Mouse (Mus musculus) subcutaneous adipose tissue, adult 2 months (tissue): Measurements from ENCODE around the gene Gm11564. TPM values are rescaled to one million over a fixed set of nuclear protein-coding genes. Genes with fewer than 3 reads are reported as not detected.

Source experiments
- polyA plus RNA-seq: library from polyadenylated mRNA; depleted of rRNA; stranded (reverse); fragments of >200 nt; gene quantifications from 2 replicates; pipeline ENCODE4 v1.2.3, GENCODE M21; 2012; ENCODE audit warnings: low replicate concordance; rRNA removed

Gm11564 gene
- not detected in 2 replicates for polyA plus RNA-seq

GRCm38 (mm10) chr11:99815566-99815965 is at the start of gene Gm11564:
Gm11564 (minus strand) TSS chr11:99815666.

GRCm38 (mm10) chr11:99864176-99864575 is 48.7 kb upstream of the Gm11564 start, which contains the start of gene Gm11559:
Gm11559 (plus strand) TSS chr11:99864476.

GRCm38 (mm10) chr11:99857617-99858016 is 42.2 kb upstream of the Gm11564 start, which contains the start of gene Gm11568:
Gm11568 (plus strand) TSS chr11:99857917.

GRCm38 (mm10) chr11:99851508-99851907 is 36.0 kb upstream of the Gm11564 start, which contains the start of gene Krtap4-16:
Krtap4-16 (minus strand) TSS chr11:99851608.

GRCm38 (mm10) chr11:99837966-99838365 is 22.5 kb upstream of the Gm11564 start, which contains the start of gene 2300003K06Rik:
2300003K06Rik (minus strand) TSS chr11:99838066.

GRCm38 (mm10) chr11:99809792-99810191 is 5.7 kb downstream of the Gm11564 start, which contains the start of gene Krtap4-13:
Krtap4-13 (minus strand) TSS chr11:99809892.

GRCm38 (mm10) chr11:99804346-99804745 is 11.1 kb downstream of the Gm11564 start, which contains the start of gene Gm11554:
Gm11554 (minus strand) TSS chr11:99804446.

GRCm38 (mm10) chr11:99798832-99799231 is 16.6 kb downstream of the Gm11564 start, which contains the start of gene Gm11569:
Gm11569 (minus strand) TSS chr11:99798932.

GRCm38 (mm10) chr11:99793367-99793766 is 22.1 kb downstream of the Gm11564 start, which contains the start of gene Gm11596:
Gm11596 (minus strand) TSS chr11:99793467.

GRCm38 (mm10) chr11:99784900-99785299 is 30.6 kb downstream of the Gm11564 start, which contains the start of gene Krtap4-9:
Krtap4-9 (plus strand) TSS chr11:99785200.

GRCm38 (mm10) chr11:99780604-99781003 is 34.9 kb downstream of the Gm11564 start, which contains the start of gene Krtap4-8:
Krtap4-8 (minus strand) TSS chr11:99780704.

GRCm38 (mm10) chr11:99772813-99773212 is 42.7 kb downstream of the Gm11564 start, which contains the start of gene Gm11595:
Gm11595 (minus strand) TSS chr11:99772913.

Other genes starting within 250 kb of the Gm11564 start
- not detected in 2 replicates for gene Krtap3-1, start 249.0 kb downstream of the Gm11564 start, polyA plus RNA-seq
- gene Krtap1-5, start 234.7 kb downstream of the Gm11564 start, polyA plus RNA-seq, result not detected in 2 replicates
- gene Krtap1-4, start 232.0 kb downstream of the Gm11564 start, polyA plus RNA-seq, result not detected in 2 replicates
- gene Krtap1-3, start 224.3 kb downstream of the Gm11564 start, polyA plus RNA-seq, result not detected in 2 replicates
- not detected in 2 replicates for gene Krtap9-3, start 217.6 kb downstream of the Gm11564 start, polyA plus RNA-seq
- not detected in 2 replicates for gene Gm11938, start 212.4 kb downstream of the Gm11564 start, polyA plus RNA-seq
- gene Gm11937, start 205.5 kb downstream of the Gm11564 start, polyA plus RNA-seq, result not detected in 2 replicates
- gene Krtap2-4, start 200.8 kb downstream of the Gm11564 start, polyA plus RNA-seq, result not detected in 2 replicates
- not detected in 2 replicates for gene Gm11562, start 195.2 kb downstream of the Gm11564 start, polyA plus RNA-seq
- gene Krtap4-1, start 187.4 kb downstream of the Gm11564 start, polyA plus RNA-seq, result not detected in 2 replicates
- not detected in 2 replicates for gene Krtap4-2, start 180.6 kb downstream of the Gm11564 start, polyA plus RNA-seq
- gene Krtap4-7, start 171.6 kb downstream of the Gm11564 start, polyA plus RNA-seq, result not detected in 2 replicates
- not detected in 2 replicates for gene Gm11555, start 165.4 kb downstream of the Gm11564 start, polyA plus RNA-seq
- not detected in 2 replicates for gene Gm11563, start 156.7 kb downstream of the Gm11564 start, polyA plus RNA-seq
- not detected in 2 replicates for gene Krtap4-6, start 149.7 kb downstream of the Gm11564 start, polyA plus RNA-seq
- not detected in 2 replicates for gene Gm14190, start 124.9 kb downstream of the Gm11564 start, polyA plus RNA-seq
- not detected in 2 replicates for gene Gm14180, start 81.4 kb downstream of the Gm11564 start, polyA plus RNA-seq
- not detected in 2 replicates for gene Gm11595, start 42.8 kb downstream of the Gm11564 start, polyA plus RNA-seq
- not detected in 2 replicates for gene Krtap4-8, start 35.0 kb downstream of the Gm11564 start, polyA plus RNA-seq
- gene Krtap4-9, start 30.5 kb downstream of the Gm11564 start, polyA plus RNA-seq, result not detected in 2 replicates
- not detected in 2 replicates for gene Gm11596, start 22.2 kb downstream of the Gm11564 start, polyA plus RNA-seq
- gene Gm11569, start 16.7 kb downstream of the Gm11564 start, polyA plus RNA-seq, result not detected in 2 replicates
- not detected in 2 replicates for gene Gm11554, start 11.2 kb downstream of the Gm11564 start, polyA plus RNA-seq
- gene Krtap4-13, start 5.8 kb downstream of the Gm11564 start, polyA plus RNA-seq, result not detected in 2 replicates
- gene 2300003K06Rik, start 22.4 kb upstream of the Gm11564 start, polyA plus RNA-seq, result not detected in 2 replicates
- gene Krtap4-16, start 35.9 kb upstream of the Gm11564 start, polyA plus RNA-seq, result not detected in 2 replicates
- not detected in 2 replicates for gene Gm11568, start 42.3 kb upstream of the Gm11564 start, polyA plus RNA-seq
- gene Gm11559, start 48.8 kb upstream of the Gm11564 start, polyA plus RNA-seq, result not detected in 2 replicates
- gene Krtap9-1, start 57.7 kb upstream of the Gm11564 start, polyA plus RNA-seq, result not detected in 2 replicates
- gene Gm11567, start 63.5 kb upstream of the Gm11564 start, polyA plus RNA-seq, result not detected in 2 replicates
- gene Krtap31-1, start 92.3 kb upstream of the Gm11564 start, polyA plus RNA-seq, result not detected in 2 replicates
- gene Gm11565, start 99.1 kb upstream of the Gm11564 start, polyA plus RNA-seq, result not detected in 2 replicates
- not detected in 2 replicates for gene Krtap31-2, start 120.6 kb upstream of the Gm11564 start, polyA plus RNA-seq
- gene Krtap9-5, start 132.8 kb upstream of the Gm11564 start, polyA plus RNA-seq, result not detected in 2 replicates
- gene Krtap29-1, start 163.4 kb upstream of the Gm11564 start, polyA plus RNA-seq, result not detected in 2 replicates
- gene Krtap16-1, start 170.9 kb upstream of the Gm11564 start, polyA plus RNA-seq, result not detected in 2 replicates
- 2.2 TPM in 1 of 2 replicates, not detected in the other for gene Krtap17-1, start 178.3 kb upstream of the Gm11564 start, polyA plus RNA-seq
- 0.06 TPM in 2 replicates for gene Krt33a, start 200.5 kb upstream of the Gm11564 start, polyA plus RNA-seq
- not detected in 2 replicates for gene Krt33b, start 214.2 kb upstream of the Gm11564 start, polyA plus RNA-seq
- not detected in 2 replicates for gene Krt34, start 225.9 kb upstream of the Gm11564 start, polyA plus RNA-seq
- gene Krt31, start 234.9 kb upstream of the Gm11564 start, polyA plus RNA-seq, result not detected in 2 replicates